Mouse (Mus musculus) liver, embryonic 11.5 days (tissue): ENCODE measurements around the gene Cfap45. TPM values are rescaled to one million over a fixed set of nuclear protein-coding genes. Genes with fewer than 3 reads are reported as not detected.

Experiments
- ATAC-seq: fragments of 200-750 bp; cut with Nextera tagmentation; replicated peaks from 2 replicates; pipeline ENCODE4 v1.8.0; 2017; ENCODE audit warnings: moderate number of reproducible peaks, mild to moderate bottlenecking, moderate TSS enrichment, moderate library complexity; ENCODE audit not compliant: low FRiP score
- DNase-seq: peaks from one replicate; pipeline ENCODE4 v3.0.0-alpha.2; 2017; ENCODE audit warnings: low spot score
- H3K27ac ChIP-seq: fragments of 300-500 bp; sonication (generic); 2 replicates; pipeline ENCODE4 v1.5.1; 2014; ENCODE audit warnings: mild to moderate bottlenecking, low read depth, low read length, control low read depth
- H3K27me3 ChIP-seq: fragments of 300-500 bp; sonication (generic); replicated peaks from 2 replicates; pipeline ENCODE4 v1.6.1; 2014; ENCODE audit warnings: low read length, mixed read lengths; ENCODE audit not compliant: control insufficient read depth, insufficient read depth
- H3K36me3 ChIP-seq: fragments of 300-500 bp; sonication (generic); 2 replicates; pipeline ENCODE4 v1.6.1; 2014; ENCODE audit warnings: mild to moderate bottlenecking, low read length, moderate library complexity, mixed read lengths; ENCODE audit not compliant: control insufficient read depth, insufficient read depth
- H3K4me1 ChIP-seq: fragments of 300-500 bp; sonication (generic); replicated peaks from 2 replicates; pipeline ENCODE4 v1.6.1; 2014; ENCODE audit warnings: low read length, mixed read lengths; ENCODE audit not compliant: control insufficient read depth, insufficient read depth
- H3K4me2 ChIP-seq: fragments of 300-500 bp; sonication (generic); 2 replicates; pipeline ENCODE4 v1.6.1; 2014; ENCODE audit warnings: mild to moderate bottlenecking, control low read depth, moderate library complexity
- H3K4me3 ChIP-seq: fragments of 300-500 bp; sonication (generic); 2 replicates; pipeline ENCODE4 v1.5.1; 2014; ENCODE audit warnings: low read depth, low read length, control low read depth
- H3K9ac ChIP-seq: fragments of 300-500 bp; sonication (generic); 2 replicates; pipeline ENCODE4 v1.6.1; 2014; ENCODE audit warnings: low read depth, low read length, control low read depth
- H3K9me3 ChIP-seq: fragments of 300-500 bp; sonication (generic); 2 replicates; pipeline ENCODE4 v1.6.1; 2016; ENCODE audit warnings: low read length, inconsistent platforms, mixed read lengths; ENCODE audit not compliant: control insufficient read depth
- WGBS: fragments of 180-500 bp; shearing (Covaris S2); extraction: QIAGEN DNeasy Blood & Tissue Kit; methylation state at CpG from one replicate; pipeline ENCODE4 v1.1.7; 2014; 5-methylcytosine and 5-hydroxymethylcytosine counted together
- polyA plus RNA-seq: library from polyadenylated mRNA; unstranded; fragments of >200 nt; fragmentation: Nextera tagmentation; extraction: Ambion mirVana; gene quantifications from 2 replicates; pipeline ENCODE4 v1.2.1, GENCODE M21; 2014

Cfap45 gene
- polyA plus RNA-seq, 1 experiment from 2014 or later = 0.77 TPM

DNA sequence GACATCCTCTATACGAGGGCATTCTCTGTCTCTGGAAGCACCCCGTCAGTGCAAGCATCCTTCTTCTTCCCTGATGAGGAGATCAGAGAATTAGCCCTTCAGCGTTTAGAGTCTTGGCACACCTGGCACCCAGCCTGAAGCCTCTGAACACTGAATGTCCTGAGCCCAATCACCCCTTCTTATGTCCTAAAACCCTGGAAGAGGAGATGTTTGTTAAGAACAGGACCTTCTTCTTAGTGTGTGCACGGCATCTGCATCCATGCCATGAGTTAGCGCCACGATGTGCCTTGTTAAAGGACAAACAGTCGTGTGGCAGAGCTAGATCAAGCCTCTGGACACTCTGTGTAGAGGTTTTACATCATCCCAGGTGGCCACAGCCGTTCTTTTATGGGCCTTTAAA is 61.8 kb downstream of the Cfap45 start:
- Histone ChIP-seq H3K9ac (no peak overlapping the region), H3K36me3 (no peaks in the 10 kb centered on the region), H3K9me3 (no peaks in the 10 kb centered on the region), H3K4me1 (no peaks in the 10 kb centered on the region), H3K27ac (no peak overlapping the region), H3K4me2 (no peak overlapping the region), H3K4me3 (no peak overlapping the region), H3K27me3 (peaks cover 16% of the 10 kb centered on the region)
- ATAC-seq (no peak), DNase-seq (no peak)
- WGBS = 80% methylated on average over 8 of the region's 8 CpGs

DNA sequence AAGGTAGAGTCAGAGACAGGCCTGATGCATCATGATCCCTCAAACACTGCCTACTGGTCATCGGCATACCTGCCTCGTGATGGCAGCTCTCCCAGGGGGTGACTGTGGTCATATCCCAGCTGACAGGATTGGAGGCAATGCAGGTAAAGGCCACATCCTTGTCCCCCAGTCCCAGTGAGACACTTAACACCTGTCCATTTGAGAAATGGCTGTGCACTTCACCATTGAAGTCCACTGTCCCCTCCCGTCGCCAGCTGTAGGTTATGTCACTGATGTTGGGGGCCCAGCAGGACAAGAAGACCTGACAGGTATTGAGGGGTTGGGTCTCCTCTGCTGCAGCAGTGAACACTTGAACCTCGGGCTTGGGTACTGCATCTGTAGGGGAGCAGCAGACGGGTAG is 63.7 kb downstream of the Cfap45 start:
- DNase-seq (no peak), ATAC-seq (no peak)
- no peaks in the 10 kb centered on the region for H3K36me3 ChIP-seq
- H3K9me3 ChIP-seq = no peaks in the 10 kb centered on the region
- no peak overlapping the region for H3K27ac ChIP-seq
- no peak overlapping the region for H3K9ac ChIP-seq
- peaks cover 16% of the 10 kb centered on the region for H3K27me3 ChIP-seq
- 83% methylated on average over 6 of the region's 6 CpGs for WGBS
- no peak overlapping the region for H3K4me2 ChIP-seq
- H3K4me1 ChIP-seq = no peaks in the 10 kb centered on the region
- no peak overlapping the region for H3K4me3 ChIP-seq

DNA sequence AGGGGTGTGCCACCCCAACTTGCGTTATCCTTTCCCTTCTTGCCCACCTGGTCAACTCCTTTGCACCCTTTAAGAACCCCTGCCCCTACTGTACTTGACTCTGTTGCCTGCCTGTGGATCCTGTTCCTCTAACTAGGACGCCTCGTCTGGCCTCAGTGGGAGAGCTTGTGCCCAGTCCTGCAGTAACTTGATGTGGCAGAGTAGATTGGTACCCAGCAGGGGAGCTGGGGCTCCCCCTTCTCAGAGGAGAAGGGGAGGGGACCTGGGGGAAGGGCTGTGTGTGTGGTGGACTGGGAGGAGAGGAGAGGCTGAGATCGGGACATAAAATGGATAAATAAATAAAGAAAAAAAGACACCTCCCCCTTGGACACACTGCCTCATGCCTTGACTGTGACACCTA is 64.4 kb downstream of the Cfap45 start:
- ATAC-seq (no peak), DNase-seq (no peak)
- H3K4me3 ChIP-seq = no peak overlapping the region
- no peaks in the 10 kb centered on the region for H3K36me3 ChIP-seq
- H3K4me2 ChIP-seq = no peak overlapping the region
- H3K27ac ChIP-seq = no peak overlapping the region
- no peaks in the 10 kb centered on the region for H3K4me1 ChIP-seq
- WGBS = 49% methylated on average over 4 of the region's 4 CpGs
- no peak overlapping the region for H3K9ac ChIP-seq
- H3K27me3 ChIP-seq = peaks cover 16% of the 10 kb centered on the region
- H3K9me3 ChIP-seq = no peaks in the 10 kb centered on the region

DNA sequence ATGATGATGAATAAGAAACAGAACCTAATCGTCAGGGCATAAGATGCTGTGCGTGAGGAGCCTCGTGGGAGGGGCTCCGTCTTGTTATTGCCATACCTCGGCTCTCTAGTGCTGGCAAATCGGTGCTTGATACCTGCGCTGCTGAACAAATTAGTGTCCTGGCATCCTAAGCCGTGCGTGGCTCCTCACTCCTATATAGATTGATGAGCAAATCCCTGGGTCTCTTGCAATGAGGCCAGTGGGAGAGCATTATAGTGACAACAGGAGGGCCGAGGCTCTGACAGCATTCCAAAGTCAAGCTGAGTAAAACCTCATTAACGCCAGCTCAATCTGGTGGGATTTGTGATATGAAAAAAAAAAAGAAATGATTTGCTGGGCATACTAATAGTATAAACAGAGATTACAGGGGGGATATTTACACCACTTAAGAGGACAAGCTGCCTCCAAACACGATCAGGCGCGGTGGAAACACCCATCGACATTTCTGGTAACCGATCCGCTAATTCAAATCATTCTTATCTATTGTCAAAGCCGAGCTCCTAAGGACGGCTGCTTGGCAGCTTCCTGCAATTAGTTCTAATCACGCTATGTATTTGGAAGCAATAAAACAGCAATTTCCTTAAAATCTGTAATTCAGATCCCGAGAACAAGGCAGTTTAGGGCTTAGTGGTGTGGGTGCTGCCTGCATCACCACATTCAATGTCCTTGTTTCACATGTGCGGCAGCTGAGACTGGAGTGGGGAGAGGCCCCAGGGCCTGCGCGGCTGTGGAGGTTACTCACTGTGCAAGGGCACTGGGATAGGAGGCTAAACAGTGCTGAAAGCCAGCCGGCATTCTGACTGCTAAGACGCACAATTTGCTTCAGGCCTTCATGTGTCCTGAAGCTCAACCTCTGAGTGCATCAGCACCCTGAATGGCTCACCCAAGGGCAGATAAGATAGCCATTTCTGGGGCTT is 65.3 kb downstream of the Cfap45 start:
- no peak overlapping the region for H3K9ac ChIP-seq
- DNase-seq (peak; percentile 31), ATAC-seq (no peak)
- no peak overlapping the region for H3K27ac ChIP-seq
- H3K27me3 ChIP-seq = peaks cover 16% of the 10 kb centered on the region
- H3K36me3 ChIP-seq = no peaks in the 10 kb centered on the region
- no peaks in the 10 kb centered on the region for H3K4me1 ChIP-seq
- H3K4me2 ChIP-seq = no peak overlapping the region
- no peak overlapping the region for H3K4me3 ChIP-seq
- H3K9me3 ChIP-seq = no peaks in the 10 kb centered on the region
- WGBS = 36% methylated on average over 26 of the region's 26 CpGs

DNA sequence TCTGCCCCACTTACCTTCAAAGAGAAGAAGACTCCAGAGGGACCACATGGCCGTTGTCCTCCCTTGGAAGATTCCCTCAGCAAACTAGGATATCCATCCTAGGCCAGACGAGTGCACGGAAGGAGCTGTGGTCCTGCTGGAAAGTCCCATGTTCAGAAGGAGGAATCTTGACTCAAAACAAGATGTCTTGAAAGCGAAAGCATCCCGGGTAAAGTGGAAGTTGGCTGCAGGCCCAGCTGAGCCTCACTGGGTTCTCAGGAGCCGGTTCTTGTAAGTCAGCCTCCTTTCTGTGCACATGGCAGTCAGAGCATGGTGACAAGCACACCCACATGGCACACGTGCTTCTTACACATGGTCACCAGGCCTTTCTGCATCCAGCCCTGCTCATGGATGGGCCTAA is 69.8 kb downstream of the Cfap45 start, which contains the start of gene Slamf8:
Gene Slamf8 (minus strand): TSS at position 184 of the 400 bp plus-strand sequence.
- ATAC-seq (no peak), DNase-seq (no peak)
- H3K36me3 ChIP-seq = no peaks in the 10 kb centered on the region
- 73% methylated on average over 7 of the region's 7 CpGs for WGBS
- no peak within 1 kb of the TSS for H3K9ac ChIP-seq
- no peak within 1 kb of the TSS for H3K27ac ChIP-seq
- H3K27me3 ChIP-seq = peaks cover 8% of the 10 kb centered on the region
- H3K4me3 ChIP-seq = no peak within 1 kb of the TSS
- H3K4me1 ChIP-seq = no peaks in the 10 kb centered on the region
- no peak within 1 kb of the TSS for H3K4me2 ChIP-seq
- no peaks in the 10 kb centered on the region for H3K9me3 ChIP-seq

DNA sequence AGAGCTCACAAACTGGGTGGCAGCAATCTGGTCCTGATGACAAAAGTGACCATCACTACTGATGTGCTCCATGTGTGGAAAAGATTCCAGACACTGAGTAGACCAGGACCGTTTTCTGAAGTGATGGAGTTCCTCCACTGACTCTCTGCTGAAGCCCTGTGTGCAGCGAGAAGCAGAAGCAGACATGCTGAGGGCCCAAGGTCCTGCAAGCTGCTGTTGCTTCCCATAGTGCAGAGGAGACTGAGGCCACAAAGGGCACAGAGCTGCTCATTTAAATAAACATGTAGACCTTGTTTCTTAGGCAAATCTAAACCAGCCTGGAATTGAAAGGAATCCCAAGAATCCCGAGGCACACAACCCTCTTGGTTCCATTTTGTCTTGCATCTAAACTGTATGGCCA is 72.7 kb downstream of the Cfap45 start:
- H3K27ac ChIP-seq = no peak overlapping the region
- no peak overlapping the region for H3K4me3 ChIP-seq
- no peaks in the 10 kb centered on the region for H3K4me1 ChIP-seq
- H3K27me3 ChIP-seq = no peaks in the 10 kb centered on the region
- H3K36me3 ChIP-seq = no peaks in the 10 kb centered on the region
- ATAC-seq (no peak), DNase-seq (no peak)
- H3K4me2 ChIP-seq = no peak overlapping the region
- no peaks in the 10 kb centered on the region for H3K9me3 ChIP-seq
- 56% methylated on average over 3 of the region's 3 CpGs for WGBS
- no peak overlapping the region for H3K9ac ChIP-seq

DNA sequence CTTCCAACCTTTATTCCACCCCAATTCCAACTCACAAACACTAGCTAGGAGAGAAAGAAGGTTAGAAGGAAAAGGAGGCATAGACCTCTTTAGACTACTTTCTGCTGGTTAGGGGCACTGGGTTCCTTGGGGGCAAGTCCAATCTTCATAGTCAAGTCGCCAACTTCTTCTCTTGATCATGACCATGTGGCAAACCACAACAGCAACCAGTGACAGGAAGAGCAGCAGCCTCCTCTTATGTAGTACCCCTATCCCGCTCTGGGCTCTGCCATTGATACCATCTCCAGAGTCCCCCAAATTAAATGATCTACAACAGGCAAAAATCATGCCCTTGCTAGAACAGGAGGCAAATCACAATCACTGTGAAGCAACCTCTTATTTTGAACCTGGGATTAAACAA is 73.4 kb downstream of the Cfap45 start:
- H3K4me2 ChIP-seq = no peak overlapping the region
- H3K27ac ChIP-seq = no peak overlapping the region
- H3K36me3 ChIP-seq = no peaks in the 10 kb centered on the region
- H3K4me1 ChIP-seq = no peaks in the 10 kb centered on the region
- DNase-seq (no peak), ATAC-seq (no peak)
- H3K4me3 ChIP-seq = no peak overlapping the region
- no peaks in the 10 kb centered on the region for H3K9me3 ChIP-seq
- H3K27me3 ChIP-seq = no peaks in the 10 kb centered on the region
- 58% methylated on average over 2 of the region's 2 CpGs for WGBS
- H3K9ac ChIP-seq = no peak overlapping the region

DNA sequence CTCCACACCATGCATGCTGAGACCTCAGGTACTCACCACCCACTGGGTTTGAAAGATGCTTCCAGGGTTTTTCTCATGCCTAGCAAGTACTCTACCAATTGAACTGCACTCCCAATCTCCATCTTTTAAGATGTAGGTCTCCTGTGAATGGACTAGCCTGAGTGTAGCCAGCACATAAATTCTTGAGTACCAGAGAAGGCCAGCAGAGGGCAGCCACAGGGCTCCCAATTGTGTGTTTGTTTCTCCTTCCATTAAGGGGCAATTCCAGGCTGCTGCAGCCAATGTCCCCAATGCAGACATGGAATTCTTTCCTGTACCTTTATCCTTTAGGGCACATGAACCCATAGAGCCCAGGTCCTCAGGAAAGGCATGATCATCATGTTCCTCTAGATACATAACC is 73.9 kb downstream of the Cfap45 start:
- Histone ChIP-seq H3K4me2 (no peak overlapping the region), H3K27me3 (no peaks in the 10 kb centered on the region), H3K4me1 (no peaks in the 10 kb centered on the region), H3K27ac (no peak overlapping the region), H3K9ac (no peak overlapping the region), H3K9me3 (no peaks in the 10 kb centered on the region), H3K36me3 (no peaks in the 10 kb centered on the region), H3K4me3 (no peak overlapping the region)
- no peak for ATAC-seq
- no peak for DNase-seq
